Mouse (Mus musculus) megakaryocyte-erythroid progenitor cell, adult 5-6 weeks (primary cell): ENCODE data around the gene Hist2h2ac. TPM values are rescaled to one million over a fixed set of nuclear protein-coding genes. Genes with fewer than 3 reads are reported as not detected.

ENCODE experiments used
- ATAC-seq: replicated peaks from 2 replicates; pipeline ENCODE4 v1.8.0; 2016; ENCODE audit warnings: mild to moderate bottlenecking, inconsistent platforms; ENCODE audit not compliant: severe bottlenecking, poor library complexity, low FRiP score, low TSS enrichment
- total RNA-seq, 2 experiments: library from RNA; stranded (forward) in 1 of 2; stranded (reverse) in 1 of 2; fragments of 200-1000, 215-1000 nt in 1 of 2; fragments of >200 nt in 1 of 2; fragmentation: Nextera tagmentation in 1 of 2; gene quantifications; 2 replicates each; pipeline ENCODE4 v1.2.3; 2014 to 2017

The Hist2h2ac gene
- 68.5 and 103 TPM in 2 replicates for total RNA-seq (2014; fragmentation: Nextera tagmentation)
- 2,466 and 2,516 TPM in 2 replicates for total RNA-seq (2017)

GRCm38 (mm10) chr3:96220765-96221639 lies at the start of gene Hist2h2ac, which contains the start of gene Hist2h2be:
Hist2h2ac (minus strand) TSS chr3:96220880.
Hist2h2be (plus strand) TSS chr3:96221119.
- ATAC-seq = peak; percentile 86

- ATAC-seq = peak; percentile 90
These were observed 49.1 kb upstream of the Hist2h2ac start, which contains the start of gene Hist2h2bb for GRCm38 (mm10) chr3:96269511-96270474. Hist2h2bb (plus strand) TSS chr3:96269752.

DNA sequence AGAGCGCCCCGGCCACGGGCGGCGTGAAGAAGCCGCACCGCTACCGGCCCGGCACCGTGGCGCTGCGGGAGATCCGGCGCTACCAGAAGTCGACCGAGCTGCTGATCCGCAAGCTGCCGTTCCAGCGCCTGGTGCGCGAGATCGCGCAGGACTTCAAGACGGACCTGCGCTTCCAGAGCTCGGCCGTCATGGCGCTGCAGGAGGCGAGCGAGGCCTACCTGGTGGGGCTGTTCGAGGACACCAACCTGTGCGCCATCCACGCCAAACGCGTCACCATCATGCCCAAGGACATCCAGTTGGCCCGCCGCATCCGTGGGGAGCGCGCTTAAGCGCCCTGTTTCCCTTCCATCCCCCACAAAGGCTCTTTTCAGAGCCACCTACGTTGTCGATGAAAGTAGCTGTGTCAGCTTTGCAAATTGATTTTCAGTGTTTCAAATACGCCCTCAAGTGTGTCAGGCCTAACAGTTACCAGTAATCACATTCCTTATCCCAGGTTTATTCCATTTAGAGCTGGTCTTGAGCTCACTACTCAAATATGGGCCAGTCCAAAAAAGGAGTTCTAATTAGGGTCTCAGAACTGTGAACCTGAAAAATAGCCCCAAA lies 48.2 kb upstream of the Hist2h2ac start:
- ATAC-seq = peak; percentile 36

GRCm38 (mm10) chr3:96268051-96268775 lies 47.5 kb upstream of the Hist2h2ac start, which contains the start of gene Hist2h3b:
Hist2h3b (plus strand) TSS chr3:96268654.
- ATAC-seq = peak; percentile 36; the same call in 1 of the 2 replicates

DNA sequence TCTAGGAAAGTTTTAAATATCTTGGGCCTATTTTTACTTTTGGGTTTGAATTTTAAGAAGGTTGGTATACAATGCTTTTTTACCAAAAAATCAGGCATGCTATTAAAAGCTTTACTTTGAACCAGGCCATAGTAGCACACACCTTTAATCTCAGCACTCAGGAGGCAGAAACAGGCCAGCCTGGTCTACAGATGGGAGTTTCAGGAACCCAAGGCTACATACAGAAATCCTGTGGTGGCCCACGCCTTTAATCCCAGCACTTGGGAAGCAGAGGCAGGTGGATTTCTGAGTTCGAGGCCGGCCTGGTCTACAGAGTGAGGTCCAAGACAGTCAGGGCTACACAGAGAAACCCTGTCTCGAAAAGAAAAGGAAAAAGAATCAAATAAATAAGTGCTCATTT lies 46.9 kb upstream of the Hist2h2ac start:
- ATAC-seq = no peak

- ATAC-seq = no peak
These were observed 45.5 kb upstream of the Hist2h2ac start for GRCm38 (mm10) chr3:96266132-96266710.

- ATAC-seq = no peak
These were observed 43.8 kb upstream of the Hist2h2ac start for GRCm38 (mm10) chr3:96264404-96264949.

DNA sequence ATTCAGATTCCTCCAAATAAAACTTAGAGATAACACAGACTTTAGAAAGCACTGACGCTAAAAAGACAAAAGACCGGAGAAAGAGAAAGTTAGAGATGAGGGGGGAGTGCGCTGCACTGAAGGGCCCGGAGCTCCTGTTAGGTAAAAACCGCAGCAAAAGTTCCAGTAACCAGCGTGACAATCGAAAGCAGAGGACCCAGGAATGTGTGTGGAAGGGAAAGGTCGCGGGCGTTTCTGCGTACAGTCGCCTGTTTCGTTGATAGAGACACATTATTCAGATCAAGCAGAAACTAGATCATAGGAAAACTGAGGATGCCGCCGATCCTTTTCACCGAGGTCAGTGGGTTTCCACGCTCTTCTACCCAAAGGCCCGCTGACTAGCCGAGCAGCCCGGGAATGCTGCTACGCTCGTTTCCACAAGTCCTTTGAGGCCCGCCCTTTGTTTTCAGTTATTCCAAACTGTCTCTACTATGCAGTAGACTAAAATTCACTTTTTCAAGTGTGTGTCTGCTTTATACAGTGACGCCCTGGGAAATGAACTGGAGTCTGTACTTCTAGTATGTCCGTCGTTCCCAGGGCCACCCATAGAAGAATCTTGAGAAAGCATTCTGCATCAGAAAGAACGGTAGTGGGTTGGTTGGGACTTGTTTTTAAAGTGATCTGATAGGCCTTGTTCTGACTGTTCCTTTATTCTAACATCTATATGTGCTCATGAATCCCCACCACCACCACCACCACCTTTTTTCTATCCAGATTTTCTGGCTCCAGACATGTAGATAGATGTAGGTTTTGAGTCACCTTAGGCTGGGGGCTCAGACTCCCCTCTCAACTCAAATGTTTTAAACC lies 43.1 kb upstream of the Hist2h2ac start:
- ATAC-seq = 0 out of 2 replicates have a peak, but pooled peaks have one; percentile 9

- ATAC-seq = peak; percentile 89
These were observed 42.4 kb upstream of the Hist2h2ac start, which contains the start of gene Hist2h4 for GRCm38 (mm10) chr3:96262979-96263550. Hist2h4 (minus strand) TSS chr3:96263311.

DNA sequence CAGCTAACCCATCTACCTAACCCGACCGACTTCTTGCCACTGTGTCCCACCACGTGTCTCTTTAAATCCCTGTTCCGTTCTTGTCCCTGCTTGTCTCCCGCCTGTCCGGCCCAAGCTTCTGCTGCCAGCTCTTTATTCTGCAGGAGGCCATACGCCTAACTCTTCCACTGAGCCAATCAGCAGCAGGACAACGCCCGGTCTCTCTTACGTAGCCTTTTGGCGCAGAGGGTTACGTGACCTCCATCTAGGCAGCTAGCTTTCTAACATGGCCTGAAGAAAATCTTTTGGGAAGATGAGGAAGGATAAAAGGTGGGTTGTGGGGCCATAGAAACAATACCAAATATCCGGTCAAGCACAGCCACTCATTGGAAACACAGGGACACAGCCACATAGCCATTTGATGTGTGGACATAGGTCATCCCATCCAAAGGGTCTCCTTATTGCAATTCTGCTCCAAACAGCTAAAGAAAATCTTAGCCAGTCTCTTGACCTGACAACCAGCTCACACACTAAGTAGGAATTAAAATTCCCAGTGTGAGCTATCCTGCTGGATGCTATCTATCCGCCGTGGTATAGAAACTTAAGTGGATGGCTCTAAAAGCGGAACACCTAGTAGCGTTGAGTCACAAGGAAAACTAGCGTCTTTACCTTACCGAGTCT lies 41.7 kb upstream of the Hist2h2ac start:
- ATAC-seq = peak; percentile 72

GRCm38 (mm10) chr3:96261623-96262022 lies 40.9 kb upstream of the Hist2h2ac start:
- ATAC-seq = no peak

- ATAC-seq = no peak
These were observed 39.5 kb upstream of the Hist2h2ac start for GRCm38 (mm10) chr3:96260220-96260619.

DNA sequence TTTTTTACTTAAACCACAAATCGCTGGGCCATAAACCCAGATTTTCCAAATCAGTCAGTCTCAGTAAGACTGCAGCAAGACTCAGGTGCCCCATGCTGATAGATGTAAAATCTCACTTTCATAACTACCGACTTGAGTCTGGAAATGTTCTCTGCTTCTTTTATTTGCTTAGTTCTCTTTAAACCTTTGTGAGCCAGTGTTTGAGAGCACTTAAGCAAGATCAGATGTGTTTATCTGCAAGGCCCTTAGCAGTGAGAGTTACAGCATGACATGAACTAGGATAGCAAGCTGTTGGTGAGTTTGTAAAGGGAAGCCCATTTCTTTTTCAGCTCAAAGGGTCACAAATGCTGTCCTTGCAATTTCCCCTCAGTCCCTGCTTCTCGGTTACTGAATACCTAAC lies 36.5 kb upstream of the Hist2h2ac start:
- no peak for ATAC-seq

DNA sequence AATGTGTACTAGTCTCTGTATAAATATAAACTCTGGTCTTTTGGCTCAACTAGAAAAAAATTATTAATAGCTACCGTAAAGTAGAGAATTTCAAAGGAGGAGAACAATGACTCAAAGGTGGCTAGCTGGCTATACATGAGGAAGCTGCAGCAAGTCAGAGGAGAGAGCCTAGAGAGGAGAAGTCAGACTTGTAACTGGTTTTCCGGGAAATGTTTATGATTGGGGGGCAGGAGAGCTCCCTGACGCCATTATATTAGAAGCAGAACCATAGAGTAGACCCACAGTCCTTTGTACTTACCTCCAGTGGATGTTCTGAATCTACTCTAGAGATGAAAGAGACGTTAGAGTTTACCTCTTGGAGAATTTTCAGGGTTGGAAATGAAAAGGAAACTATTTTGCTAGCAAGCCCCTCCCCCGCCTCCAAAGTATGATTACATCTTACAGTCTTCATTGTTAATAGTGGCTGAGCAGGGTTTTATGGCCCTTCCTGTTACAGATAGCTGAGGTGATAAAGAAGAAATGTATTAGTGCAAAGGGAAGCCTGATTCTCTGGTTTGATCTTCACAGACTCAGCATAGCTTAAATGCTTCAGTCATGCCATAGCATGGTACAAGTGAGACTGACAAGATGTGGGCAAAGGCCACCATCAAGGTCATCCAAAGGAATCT lies 35.4 kb upstream of the Hist2h2ac start:
- ATAC-seq = no peak

DNA sequence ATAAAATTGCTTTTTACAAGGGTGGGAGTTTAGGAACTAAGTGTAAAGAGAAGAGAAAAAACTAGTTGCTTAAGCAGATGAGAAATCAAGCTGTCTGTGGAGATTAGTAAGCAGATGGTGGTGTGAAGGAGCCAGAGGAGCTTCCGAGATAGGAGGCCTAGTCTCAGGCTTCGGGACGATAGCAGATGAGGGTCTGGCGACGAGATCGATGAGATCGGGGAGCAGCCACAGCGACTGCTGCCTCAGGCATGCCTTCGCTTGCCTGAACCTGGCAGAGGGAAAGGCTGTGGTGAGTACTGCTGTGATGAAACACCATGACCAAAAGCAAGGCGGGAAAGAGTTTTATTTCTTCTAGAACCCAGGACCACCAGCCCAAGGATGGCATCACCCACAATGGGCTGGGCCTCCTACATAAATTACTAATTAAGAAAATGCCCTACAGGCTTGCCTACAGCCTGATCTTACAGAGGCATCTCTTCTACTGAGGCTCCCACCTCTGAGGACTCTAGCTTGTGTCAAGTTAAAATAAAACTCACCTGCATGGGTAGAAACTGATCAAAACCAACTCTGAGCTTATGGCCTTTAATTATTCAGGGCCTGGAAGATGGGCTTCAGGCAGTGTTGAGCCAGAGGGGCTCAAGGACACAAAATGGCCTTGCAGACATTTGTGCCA lies 34.1 kb upstream of the Hist2h2ac start:
- ATAC-seq = peak; percentile 98
